Mouse (Mus musculus) kidney, embryonic 14.5 days (tissue): ENCODE data around the gene Fa2h. TPM values are rescaled to one million over a fixed set of nuclear protein-coding genes. Genes with fewer than 3 reads are reported as not detected.

Experiments used
- ATAC-seq: fragments of 200-750 bp; cut with Nextera tagmentation; 2 replicates; pipeline ENCODE4 v1.8.0; 2017; ENCODE audit warnings: moderate number of reproducible peaks, mild to moderate bottlenecking, moderate TSS enrichment, moderate library complexity; ENCODE audit not compliant: low FRiP score, low TSS enrichment
- H3K27ac ChIP-seq: fragments of 300-500 bp; sonication (generic); 2 replicates; pipeline ENCODE4 v1.5.1; 2014; ENCODE audit warnings: low read depth, mild to moderate bottlenecking, low read length, moderate library complexity, mixed read lengths
- H3K27me3 ChIP-seq: fragments of 300-500 bp; sonication (generic); 2 replicates; pipeline ENCODE4 v1.6.1; 2014; ENCODE audit warnings: mild to moderate bottlenecking, low read length; ENCODE audit not compliant: control insufficient read depth, insufficient read depth
- H3K36me3 ChIP-seq: fragments of 300-500 bp; sonication (generic); 2 replicates; pipeline ENCODE4 v1.6.1; 2014; ENCODE audit warnings: low read length, mixed read lengths; ENCODE audit not compliant: control insufficient read depth, insufficient read depth
- H3K4me1 ChIP-seq: fragments of 300-500 bp; sonication (generic); 2 replicates; pipeline ENCODE4 v1.6.1; 2014; ENCODE audit warnings: low read length, mixed read lengths; ENCODE audit not compliant: control insufficient read depth, insufficient read depth
- H3K4me2 ChIP-seq: fragments of 300-500 bp; sonication (generic); replicated peaks from 2 replicates; pipeline ENCODE4 v1.6.1; 2014; ENCODE audit warnings: low read depth, mild to moderate bottlenecking, low read length
- H3K4me3 ChIP-seq: fragments of 300-500 bp; sonication (generic); 2 replicates; pipeline ENCODE4 v1.5.1; 2014; ENCODE audit warnings: mild to moderate bottlenecking, low read length
- H3K9ac ChIP-seq: fragments of 300-500 bp; sonication (generic); 2 replicates; pipeline ENCODE4 v1.6.1; 2014; ENCODE audit warnings: low read depth, mild to moderate bottlenecking, low read length, moderate library complexity
- H3K9me3 ChIP-seq: fragments of 300-500 bp; sonication (generic); 2 replicates; pipeline ENCODE4 v1.6.1; 2016; ENCODE audit warnings: low read length; ENCODE audit not compliant: control insufficient read depth
- WGBS: fragments of 180-500 bp; shearing (Covaris S2); extraction: QIAGEN DNeasy Blood & Tissue Kit; methylation state at CpG from one replicate; pipeline ENCODE4 v1.1.7; 2014; 5-methylcytosine and 5-hydroxymethylcytosine counted together
- polyA plus RNA-seq: library from polyadenylated mRNA; unstranded; fragments of >200 nt; fragmentation: Nextera tagmentation; extraction: Ambion mirVana; gene quantifications from 2 replicates; pipeline ENCODE4 v1.2.1, GENCODE M21; 2014

The Fa2h gene
- polyA plus RNA-seq, 1 experiment from 2014 or later = 0.84 TPM

- no peak overlapping the region for H3K9ac ChIP-seq
- no peak overlapping the region for H3K27ac ChIP-seq
- peak overlapping the region; percentile 31 for H3K4me2 ChIP-seq
- WGBS = 71% methylated on average over 8 of the region's 8 CpGs
- H3K4me3 ChIP-seq = no peak overlapping the region
- no peaks in the 10 kb centered on the region for H3K36me3 ChIP-seq
- H3K4me1 ChIP-seq = no peaks in the 10 kb centered on the region
- no peaks in the 10 kb centered on the region for H3K9me3 ChIP-seq
- no peaks in the 10 kb centered on the region for H3K27me3 ChIP-seq
- ATAC-seq = no peak
These were observed 26.3 kb downstream of the Fa2h start for GRCm38 (mm10) chr8:111367350-111367749.

- Histone ChIP-seq H3K27ac (no peak overlapping the region), H3K4me2 (peak overlapping the region; percentile 31), H3K9ac (no peak overlapping the region), H3K4me1 (no peaks in the 10 kb centered on the region), H3K4me3 (no peak overlapping the region), H3K27me3 (no peaks in the 10 kb centered on the region), H3K9me3 (no peaks in the 10 kb centered on the region), H3K36me3 (no peaks in the 10 kb centered on the region)
- no peak for ATAC-seq
- WGBS = 36% methylated on average over 14 of the region's 14 CpGs
These were observed 26.9 kb downstream of the Fa2h start for GRCm38 (mm10) chr8:111366610-111367234.

GRCm38 (mm10) chr8:111363489-111363888 is 30.1 kb downstream of the Fa2h start:
- ATAC-seq = no peak
- Histone ChIP-seq H3K4me1 (no peaks in the 10 kb centered on the region; the same call in 1 of the 2 replicates), H3K4me3 (no peak overlapping the region), H3K4me2 (no peak overlapping the region), H3K9me3 (no peaks in the 10 kb centered on the region), H3K27me3 (no peaks in the 10 kb centered on the region), H3K27ac (no peak overlapping the region), H3K9ac (no peak overlapping the region), H3K36me3 (no peaks in the 10 kb centered on the region)
- WGBS = 82% methylated on average over 8 of the region's 8 CpGs

DNA sequence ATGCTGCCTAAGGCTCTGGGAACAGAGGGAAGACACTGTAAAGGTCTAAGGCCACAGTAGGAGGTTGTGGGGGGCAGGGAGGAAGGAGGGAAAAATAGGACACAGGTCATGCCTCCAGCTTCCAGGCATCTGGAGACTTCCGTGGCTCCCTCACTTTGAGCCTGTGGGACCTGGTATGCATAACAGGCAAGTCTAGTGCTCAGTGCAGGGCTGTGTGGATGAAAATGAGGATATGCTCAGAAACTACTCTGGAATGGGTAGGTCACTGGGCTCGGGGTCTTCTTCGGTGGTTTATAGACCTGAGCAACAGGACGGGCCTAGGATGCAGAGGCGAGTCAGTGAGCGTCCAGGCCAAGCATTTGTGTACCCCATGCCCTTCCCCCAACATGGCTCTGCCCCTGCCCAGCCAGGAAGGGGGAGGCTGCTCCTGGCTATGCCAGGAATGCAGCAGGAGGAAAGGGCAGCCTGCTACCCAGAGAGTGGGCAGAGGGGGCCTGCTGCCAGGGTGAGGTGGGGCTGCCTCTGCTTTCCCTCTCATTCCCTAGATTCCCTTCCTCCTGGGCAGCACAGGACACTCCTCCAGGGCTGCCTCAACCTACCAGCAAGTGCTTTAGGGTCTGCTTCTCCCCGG is 32.9 kb downstream of the Fa2h start:
- H3K27ac ChIP-seq = no peak overlapping the region
- 66% methylated on average over 7 of the region's 7 CpGs for WGBS
- H3K4me2 ChIP-seq = no peak overlapping the region
- H3K9me3 ChIP-seq = no peaks in the 10 kb centered on the region
- H3K27me3 ChIP-seq = no peaks in the 10 kb centered on the region
- ATAC-seq = no peak
- H3K9ac ChIP-seq = no peak overlapping the region
- no peaks in the 10 kb centered on the region; the same call in 1 of the 2 replicates for H3K4me1 ChIP-seq
- H3K36me3 ChIP-seq = no peaks in the 10 kb centered on the region
- no peak overlapping the region for H3K4me3 ChIP-seq

- no peak for ATAC-seq
- no peaks in the 10 kb centered on the region for H3K27me3 ChIP-seq
- H3K27ac ChIP-seq = no peak overlapping the region
- no peaks in the 10 kb centered on the region; the same call in 1 of the 2 replicates for H3K4me1 ChIP-seq
- H3K4me2 ChIP-seq = no peak overlapping the region
- no peak overlapping the region for H3K4me3 ChIP-seq
- H3K36me3 ChIP-seq = no peaks in the 10 kb centered on the region
- H3K9ac ChIP-seq = no peak overlapping the region
- no peaks in the 10 kb centered on the region for H3K9me3 ChIP-seq
- 71% methylated on average over 5 of the region's 5 CpGs for WGBS
These were observed 33.7 kb downstream of the Fa2h start for GRCm38 (mm10) chr8:111359936-111360335.

DNA sequence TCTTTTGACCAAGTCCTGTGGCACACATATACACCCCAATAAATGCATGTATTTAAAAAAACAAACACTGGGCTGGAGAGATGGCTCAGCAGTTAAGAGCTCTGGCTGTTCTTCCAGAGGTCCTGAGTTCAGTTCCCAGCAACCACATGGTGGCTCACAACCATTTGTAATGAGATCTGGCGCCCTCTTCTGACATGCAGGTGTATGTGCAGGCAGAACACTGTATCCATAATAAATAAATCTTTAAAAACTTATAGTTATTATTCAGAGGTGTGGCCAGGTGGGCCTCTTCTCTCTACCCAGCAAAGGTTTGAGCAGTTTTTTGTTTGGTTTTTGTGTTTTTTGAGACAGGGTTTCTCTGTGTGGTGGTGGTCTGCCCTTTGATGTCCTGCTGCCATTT is 34.7 kb downstream of the Fa2h start:
- 65% methylated on average over 1 of the region's 1 CpGs for WGBS
- no peak for ATAC-seq
- H3K36me3 ChIP-seq = no peaks in the 10 kb centered on the region

DNA sequence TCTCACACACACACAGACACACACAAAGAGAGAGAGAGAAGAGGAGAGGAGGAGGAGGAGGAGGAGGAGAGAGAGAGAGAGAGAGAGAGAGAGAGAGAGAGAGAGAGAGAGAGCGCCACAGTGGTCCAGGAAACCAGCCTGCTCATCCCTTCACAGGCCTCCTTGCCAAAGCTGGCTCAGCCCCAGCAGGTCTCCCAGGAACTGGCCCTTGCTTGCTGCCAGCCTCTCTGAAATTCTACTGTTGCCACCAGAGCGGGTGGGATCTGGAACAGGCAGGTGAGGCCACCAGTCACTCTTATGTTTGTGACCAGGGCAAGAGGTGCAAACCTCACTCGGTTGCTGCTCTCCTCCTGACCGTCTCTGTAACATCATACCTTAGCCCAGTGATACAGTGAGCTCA is 36.2 kb downstream of the Fa2h start:
- Histone ChIP-seq H3K4me1 (no peaks in the 10 kb centered on the region; the same call in 1 of the 2 replicates), H3K9ac (no peak overlapping the region), H3K4me3 (no peak overlapping the region), H3K27me3 (no peaks in the 10 kb centered on the region), H3K27ac (no peak overlapping the region), H3K4me2 (no peak overlapping the region), H3K9me3 (no peaks in the 10 kb centered on the region), H3K36me3 (no peaks in the 10 kb centered on the region)
- ATAC-seq = no peak
- WGBS = 88% methylated on average over 4 of the region's 4 CpGs

More for the DNA sequence above, 34.7 kb downstream of the Fa2h start:
- Histone ChIP-seq H3K4me3 (no peak overlapping the region), H3K4me2 (no peak overlapping the region), H3K9ac (no peak overlapping the region), H3K9me3 (no peaks in the 10 kb centered on the region), H3K27ac (no peak overlapping the region), H3K4me1 (no peaks in the 10 kb centered on the region; the same call in 1 of the 2 replicates), H3K27me3 (no peaks in the 10 kb centered on the region)

GRCm38 (mm10) chr8:111353497-111353896 is 40.1 kb downstream of the Fa2h start:
- no peak overlapping the region for H3K27ac ChIP-seq
- H3K4me3 ChIP-seq = no peak overlapping the region
- no peak overlapping the region for H3K4me2 ChIP-seq
- H3K9me3 ChIP-seq = no peaks in the 10 kb centered on the region
- ATAC-seq = no peak
- no peak overlapping the region for H3K9ac ChIP-seq
- H3K27me3 ChIP-seq = no peaks in the 10 kb centered on the region
- 84% methylated on average over 9 of the region's 9 CpGs for WGBS
- H3K36me3 ChIP-seq = no peaks in the 10 kb centered on the region
- H3K4me1 ChIP-seq = no peaks in the 10 kb centered on the region

DNA sequence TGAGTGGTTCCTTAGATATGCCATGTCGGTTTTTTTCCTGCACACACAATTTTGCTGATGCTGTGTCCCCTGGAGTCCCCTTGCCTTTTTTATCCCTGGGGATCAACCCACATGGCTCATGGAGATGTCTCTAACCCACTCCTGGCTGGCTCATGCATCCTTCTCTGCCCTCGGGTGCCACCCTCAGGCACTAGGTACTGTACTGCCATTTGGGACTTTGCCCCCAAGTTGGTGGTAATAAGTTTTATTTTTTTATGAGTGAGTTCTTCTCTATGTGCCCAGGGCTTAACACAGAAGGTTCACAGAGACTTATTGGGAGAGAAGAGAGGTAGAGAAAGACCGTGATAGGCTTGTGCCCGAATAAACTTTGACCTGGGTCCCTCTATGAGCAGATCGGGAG is 41.3 kb downstream of the Fa2h start:
- H3K4me1 ChIP-seq = no peaks in the 10 kb centered on the region
- no peak overlapping the region for H3K27ac ChIP-seq
- H3K36me3 ChIP-seq = no peaks in the 10 kb centered on the region
- no peaks in the 10 kb centered on the region for H3K27me3 ChIP-seq
- no peaks in the 10 kb centered on the region for H3K9me3 ChIP-seq
- 84% methylated on average over 5 of the region's 5 CpGs for WGBS
- no peak for ATAC-seq
- H3K4me3 ChIP-seq = no peak overlapping the region
- no peak overlapping the region for H3K4me2 ChIP-seq
- no peak overlapping the region for H3K9ac ChIP-seq
